Mouse (Mus musculus) kidney, postnatal 14 days (tissue): Measurements from ENCODE around the gene Tex44.

Experiments
- DNase-seq: peaks from one replicate; pipeline ENCODE4 v3.0.0; 2022; ENCODE audit warnings: mixed read lengths

Gene Tex44

DNA sequence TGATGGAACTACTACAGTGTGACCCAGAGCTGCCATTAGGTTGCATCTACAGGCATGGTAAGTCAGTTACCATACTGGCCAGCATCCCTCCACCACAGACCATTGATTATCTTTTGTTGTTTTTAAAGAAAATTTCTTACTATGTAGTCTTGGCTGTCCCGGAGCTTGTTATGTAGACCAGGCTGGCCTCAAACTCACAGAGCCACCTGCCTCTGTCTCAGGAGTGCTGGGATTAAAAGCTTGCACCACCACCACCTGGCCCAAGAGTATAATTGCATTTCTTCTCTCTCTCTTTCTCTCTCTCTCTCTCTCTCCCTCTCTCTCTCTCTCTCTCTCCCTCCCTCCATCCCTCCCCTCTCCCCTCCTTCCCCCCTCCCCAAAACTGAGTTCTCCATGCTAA lies 1.8 kb upstream of the Tex44 start:
- no peak for DNase-seq

DNA sequence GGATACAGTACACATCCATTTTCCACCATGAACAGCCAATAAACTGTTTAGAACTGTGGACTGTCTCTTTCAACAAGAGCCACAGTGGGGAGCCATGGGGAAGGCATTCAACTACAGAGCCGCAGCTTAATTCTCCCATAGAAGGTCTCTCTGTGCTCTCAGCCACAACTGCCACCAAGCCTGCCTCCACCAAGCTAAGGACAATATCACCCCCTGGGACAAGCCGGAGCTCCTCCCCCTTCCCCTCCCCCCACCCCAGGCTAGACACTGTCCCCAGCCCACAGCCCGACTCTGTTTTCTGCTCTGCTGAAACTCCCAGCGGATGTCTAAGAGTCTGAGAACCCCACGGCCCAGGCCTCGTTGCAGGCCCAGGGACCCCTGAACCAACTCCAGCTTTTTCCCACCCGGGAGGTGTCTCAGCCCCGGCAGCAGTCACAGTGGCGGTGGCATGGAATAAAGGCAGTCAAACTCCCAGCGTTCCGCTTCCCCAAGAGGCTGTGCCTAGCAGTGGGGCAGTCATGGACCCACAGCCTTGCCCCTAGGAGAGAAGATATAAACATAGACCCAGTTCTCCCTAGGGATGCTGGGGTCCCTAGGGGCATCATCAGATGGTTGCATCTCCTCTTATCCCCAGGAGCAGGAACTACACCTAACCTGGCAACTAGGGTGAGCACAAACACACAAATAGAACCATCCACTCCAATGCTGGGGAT lies 1.1 kb upstream of the Tex44 start:
- DNase-seq: no peak

- DNase-seq: peak; percentile 81
These were observed 3.9 kb downstream of the Tex44 start for GRCm38 (mm10) chr1:86430056-86430455.

GRCm38 (mm10) chr1:86432778-86433177 lies 6.6 kb downstream of the Tex44 start:
- DNase-seq: no peak

GRCm38 (mm10) chr1:86433359-86433758 lies 7.2 kb downstream of the Tex44 start:
- no peak for DNase-seq

- no peak for DNase-seq
These were observed 7.9 kb downstream of the Tex44 start for GRCm38 (mm10) chr1:86434001-86434400.

GRCm38 (mm10) chr1:86434439-86435201 lies 8.5 kb downstream of the Tex44 start:
- peak; percentile 100 for DNase-seq

DNA sequence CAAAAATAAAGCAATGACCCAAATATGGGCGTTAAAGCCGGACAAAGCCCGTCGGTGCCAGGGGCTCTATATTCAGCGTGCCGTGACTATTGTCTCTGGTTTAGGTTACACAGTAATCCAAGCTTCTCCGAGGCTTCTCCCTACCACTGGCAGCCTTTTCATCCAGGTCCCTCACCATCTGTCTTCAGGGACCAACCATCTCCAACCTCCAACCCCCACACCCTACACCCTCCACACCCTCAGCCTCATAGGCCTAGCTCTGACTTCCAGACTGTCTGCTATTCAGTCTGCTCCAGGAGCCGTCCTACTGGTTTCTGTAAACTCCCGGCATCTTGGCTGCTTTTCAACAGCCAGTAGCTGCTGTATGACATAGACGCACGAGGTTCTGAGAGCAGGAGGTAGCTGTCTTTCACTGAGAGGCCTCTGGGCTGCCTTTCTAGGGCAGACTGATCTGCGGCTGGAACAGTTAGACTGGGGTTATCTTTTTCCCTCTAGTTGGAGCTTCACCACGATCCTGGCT lies 9.2 kb downstream of the Tex44 start:
- peak; percentile 74 for DNase-seq

- DNase-seq: no peak
These were observed 11.3 kb downstream of the Tex44 start for GRCm38 (mm10) chr1:86437219-86438013.

- no peak for DNase-seq
These were observed 11.8 kb downstream of the Tex44 start for GRCm38 (mm10) chr1:86438014-86438319.

- DNase-seq: no peak
These were observed 12.4 kb downstream of the Tex44 start for GRCm38 (mm10) chr1:86438501-86438900.

- DNase-seq: no peak
These were observed 13.5 kb downstream of the Tex44 start for GRCm38 (mm10) chr1:86439487-86440170.

DNA sequence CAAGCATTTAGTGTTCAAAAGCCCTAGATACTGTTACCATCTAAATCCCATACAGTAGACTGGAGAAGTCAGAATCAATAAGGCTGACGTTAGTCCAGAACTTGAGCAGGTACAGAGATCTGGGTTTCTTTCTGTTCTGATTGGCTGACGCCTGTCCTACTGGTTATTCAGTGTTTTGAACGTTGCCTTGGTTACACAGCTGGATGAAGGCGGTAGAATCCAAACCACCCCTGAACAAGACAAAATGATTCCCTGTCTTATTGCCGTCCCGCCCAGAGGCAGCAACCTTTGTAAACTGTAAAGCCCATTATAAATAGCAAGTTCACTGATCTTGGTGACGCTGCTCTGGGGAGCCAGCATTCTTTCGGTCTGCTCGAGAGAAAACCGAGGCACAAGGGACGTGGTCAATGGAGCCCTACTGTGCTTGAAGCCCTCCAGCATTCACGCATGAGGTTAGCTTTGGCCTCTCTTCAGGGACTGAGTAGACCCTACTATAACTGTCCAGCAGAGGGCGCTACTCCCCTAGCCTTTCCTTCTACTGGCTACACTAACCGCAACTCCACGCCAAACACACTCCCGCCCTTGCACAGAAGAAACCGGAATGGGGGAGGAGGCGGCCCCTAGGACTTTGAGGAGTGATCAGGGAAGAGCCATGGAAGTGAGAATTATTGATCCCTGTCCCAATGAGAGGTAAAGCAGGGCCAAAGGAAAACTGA lies 14.2 kb downstream of the Tex44 start:
- DNase-seq: peak; percentile 95

DNA sequence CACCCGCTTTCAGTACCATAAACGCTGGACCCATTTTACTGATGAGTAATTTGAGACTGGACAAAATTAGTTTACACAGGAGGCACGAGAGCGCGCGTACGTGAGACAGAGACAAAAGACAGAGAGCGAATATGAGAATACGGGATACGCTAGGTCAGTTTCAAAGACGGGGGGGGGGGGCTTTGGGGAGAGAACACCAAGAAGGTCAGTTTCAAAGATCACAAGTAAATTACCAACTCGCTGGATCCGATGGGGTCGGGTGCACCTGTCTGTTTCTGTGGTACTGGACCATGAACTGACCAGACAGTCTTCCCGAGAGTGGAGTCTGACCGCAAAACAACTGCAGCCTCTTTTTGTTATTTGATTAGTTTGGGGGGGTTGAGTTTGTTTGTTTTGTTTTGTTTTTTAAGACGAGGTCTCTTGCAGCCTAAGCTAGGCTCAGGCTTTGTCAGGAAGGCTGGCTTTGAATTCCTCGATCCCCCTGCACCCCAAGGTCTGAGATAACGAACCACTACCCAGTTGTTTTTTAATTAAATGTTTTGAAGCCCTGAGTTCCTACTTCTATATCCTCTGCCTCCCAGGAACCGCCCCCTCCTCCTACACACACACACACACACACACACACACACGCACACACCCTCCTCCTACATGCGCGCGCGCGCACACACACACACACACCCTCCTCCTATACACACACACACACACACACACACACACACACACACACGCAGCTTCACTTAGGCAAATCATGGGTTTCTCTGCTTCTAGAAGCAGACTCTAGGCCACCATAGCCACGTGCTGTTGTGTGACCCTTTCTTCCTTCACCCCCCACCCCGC lies 15.0 kb downstream of the Tex44 start:
- DNase-seq: peak; percentile 73

- no peak for DNase-seq
These were observed 15.5 kb downstream of the Tex44 start for GRCm38 (mm10) chr1:86441724-86441979.

DNA sequence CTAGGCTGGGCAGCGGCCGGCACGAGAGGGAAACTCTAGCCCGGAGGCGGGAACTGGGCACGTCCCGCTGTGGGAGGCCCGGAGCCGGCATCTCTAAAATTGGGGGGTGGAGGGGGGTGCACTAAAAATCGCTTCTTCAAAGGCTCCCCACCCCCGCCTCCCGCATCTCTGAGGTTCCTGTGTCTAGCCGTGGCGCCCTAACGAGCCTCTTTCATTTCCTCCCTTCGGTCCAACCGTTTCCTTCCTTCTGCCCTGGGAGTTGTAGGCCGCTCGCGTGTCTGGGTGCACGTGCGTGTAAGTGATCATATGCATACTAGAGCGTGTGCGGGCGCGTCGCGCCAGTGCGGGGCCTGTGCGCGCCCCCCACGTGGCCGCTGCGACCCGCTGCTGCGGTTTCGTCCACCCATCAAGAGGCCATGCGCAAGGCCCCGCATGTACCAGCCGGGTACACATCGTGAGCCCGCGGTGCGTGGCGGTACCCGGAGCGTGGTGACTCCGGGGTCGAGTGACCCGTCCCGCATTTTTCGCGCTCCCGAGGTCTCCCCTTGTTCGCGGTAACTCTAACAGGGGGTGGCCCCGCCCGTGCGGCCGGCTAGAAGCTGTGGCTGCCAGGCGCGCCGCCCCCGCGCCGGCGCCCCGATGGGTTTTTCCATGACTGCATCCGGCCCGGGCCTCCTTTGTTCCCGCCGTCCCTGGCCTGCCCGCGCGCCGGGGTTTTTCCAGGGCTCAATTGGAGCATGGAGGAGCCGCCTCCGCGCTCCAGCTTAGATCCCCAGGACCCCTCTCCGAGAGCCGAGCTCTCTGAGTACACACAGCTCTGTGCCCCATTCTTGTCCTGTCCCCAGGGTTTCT lies 16.1 kb downstream of the Tex44 start:
- DNase-seq: peak; percentile 95

DNA sequence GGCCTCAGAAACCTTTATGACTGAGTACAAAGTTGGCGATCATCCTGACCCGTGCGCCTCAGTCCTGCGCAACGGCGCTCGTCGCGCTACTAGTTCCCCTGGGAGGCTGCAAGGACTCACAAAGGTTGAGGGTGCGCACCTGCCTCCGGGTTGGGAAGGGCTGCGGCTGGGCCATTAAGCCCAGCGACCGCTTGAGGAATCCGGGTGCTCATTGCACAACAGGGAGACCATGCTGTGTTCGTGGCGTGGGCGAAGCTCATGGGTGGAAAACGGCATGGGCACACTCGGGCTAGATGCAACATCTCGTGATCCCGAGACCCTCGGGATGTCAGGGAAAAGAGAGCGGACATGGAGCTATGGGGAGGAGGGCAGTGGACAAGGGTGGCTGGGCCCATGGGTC lies 16.7 kb downstream of the Tex44 start:
- DNase-seq: no peak

- no peak for DNase-seq
These were observed 17.4 kb downstream of the Tex44 start for GRCm38 (mm10) chr1:86443386-86444172.

GRCm38 (mm10) chr1:86447596-86448171 lies 21.6 kb downstream of the Tex44 start:
- DNase-seq: peak; percentile 71
